Mouse (Mus musculus): Measurements from ENCODE around the gene Capn2.

The Capn2 gene

DNA sequence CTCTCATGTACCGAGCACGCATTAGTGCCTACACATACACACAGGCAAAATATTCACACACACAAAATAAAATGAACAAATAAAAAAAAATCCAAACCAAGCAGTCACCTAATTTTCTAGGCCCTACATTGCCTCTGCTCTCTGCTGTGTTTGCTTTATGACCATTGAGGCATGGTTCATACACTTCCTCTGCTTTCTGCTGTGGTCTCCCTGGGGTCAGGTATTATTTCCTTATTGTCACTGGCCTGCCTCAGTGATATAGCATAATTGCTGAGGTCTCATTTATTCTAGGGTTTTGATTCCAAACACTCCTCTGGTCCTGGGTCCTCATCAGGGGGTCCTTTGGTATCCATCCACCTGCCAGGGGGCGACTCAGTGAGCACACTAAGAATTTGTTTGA lies 8.2 kb upstream of the Capn2 start:
- DNase-seq (ENCODE audit: low spot score) = no peak

DNA sequence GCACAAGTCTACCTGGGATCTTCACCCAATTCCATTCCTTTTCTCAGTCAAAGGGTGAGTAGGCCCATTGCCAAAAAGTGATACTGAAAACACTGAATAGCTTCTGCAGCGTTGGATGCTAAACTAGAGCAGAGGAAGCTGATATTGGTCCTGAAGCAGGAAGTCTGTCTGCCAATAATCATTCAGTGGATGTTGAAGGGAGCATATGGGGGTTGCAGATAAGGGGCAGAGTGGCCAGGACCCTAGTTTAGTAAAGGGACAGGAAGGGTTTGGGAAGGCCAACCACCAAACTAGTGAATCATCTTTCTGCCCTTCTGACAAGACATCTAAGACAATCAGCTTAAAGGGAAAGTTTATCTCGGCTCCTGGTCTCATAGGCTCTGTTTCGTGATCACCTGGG lies 6.3 kb upstream of the Capn2 start:
- no peak for DNase-seq (ENCODE audit: low spot score)

- DNase-seq (ENCODE audit: low spot score) = no peak
These were observed 5.6 kb upstream of the Capn2 start for GRCm38 (mm10) chr1:182522961-182523360.

GRCm38 (mm10) chr1:182520938-182521500 lies 3.6 kb upstream of the Capn2 start:
- no peak for DNase-seq (ENCODE audit: low spot score)

- DNase-seq (ENCODE audit: low spot score) = no peak
These were observed 2.9 kb upstream of the Capn2 start for GRCm38 (mm10) chr1:182520091-182520937.

GRCm38 (mm10) chr1:182519341-182519740 lies 1.9 kb upstream of the Capn2 start:
- DNase-seq (ENCODE audit: low spot score) = no peak

DNA sequence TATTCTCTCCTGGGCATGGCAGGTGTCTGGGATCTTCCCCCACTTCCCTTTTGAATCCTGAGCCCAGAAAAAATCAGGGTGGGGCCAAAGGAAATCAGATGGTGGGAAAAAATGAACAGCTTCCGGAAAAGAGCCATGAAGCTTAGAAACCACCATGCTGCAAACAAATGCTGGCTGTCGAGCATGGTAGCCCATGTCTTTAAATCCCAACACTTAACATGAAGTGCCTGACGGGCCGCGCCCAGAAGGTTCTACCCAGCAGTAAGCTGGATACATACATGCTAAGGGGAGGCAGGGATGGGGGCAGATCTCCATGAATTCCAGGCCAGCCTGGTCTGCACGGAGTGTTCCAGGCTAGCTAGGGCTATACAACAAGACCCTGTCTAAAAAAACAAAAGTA lies 1.4 kb upstream of the Capn2 start:
- DNase-seq (ENCODE audit: low spot score) = no peak

- DNase-seq (ENCODE audit: low spot score) = no peak
These were observed 804 bp upstream of the Capn2 start for GRCm38 (mm10) chr1:182518143-182518680.

- DNase-seq (ENCODE audit: low spot score) = no peak
These were observed 236 bp upstream of the Capn2 start for GRCm38 (mm10) chr1:182517677-182518011.

DNA sequence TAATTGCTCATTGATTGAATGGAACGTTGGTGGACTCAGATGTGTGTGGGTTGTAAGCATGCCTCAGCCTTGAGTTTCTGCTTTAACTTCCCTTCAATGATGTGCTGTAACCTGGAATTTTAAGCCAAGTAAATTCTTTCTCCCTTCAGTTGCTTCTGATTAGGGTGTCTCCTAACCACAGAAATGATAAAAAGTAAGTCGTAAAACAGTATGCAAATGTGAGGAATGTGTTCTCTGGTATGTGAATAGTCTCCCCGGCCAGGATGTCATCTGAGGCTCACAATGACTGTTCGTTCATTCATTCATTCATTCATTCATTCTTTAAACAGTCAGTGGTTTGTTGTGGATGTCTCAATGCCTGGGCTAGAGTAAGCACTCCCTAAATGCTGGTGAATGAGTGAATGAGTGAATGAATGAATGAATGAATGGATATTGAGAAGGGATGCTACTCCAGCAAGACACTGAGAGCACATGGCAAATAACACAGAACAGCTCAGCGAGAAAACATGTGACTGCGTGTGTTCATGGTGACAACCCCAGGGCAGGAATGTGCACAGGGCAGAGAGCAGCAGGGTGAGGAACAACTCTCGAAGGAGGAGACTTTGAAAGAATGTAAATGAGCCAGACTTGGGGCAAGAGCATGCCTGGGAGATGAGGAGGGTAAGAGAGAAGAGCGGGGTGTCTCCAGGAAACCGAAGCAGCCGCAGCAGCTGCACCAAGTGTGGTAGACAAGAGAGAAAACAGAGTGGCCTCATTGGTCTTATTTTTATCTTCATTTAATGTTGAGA lies 2.4 kb downstream of the Capn2 start:
- no peak for DNase-seq (ENCODE audit: low spot score)

DNA sequence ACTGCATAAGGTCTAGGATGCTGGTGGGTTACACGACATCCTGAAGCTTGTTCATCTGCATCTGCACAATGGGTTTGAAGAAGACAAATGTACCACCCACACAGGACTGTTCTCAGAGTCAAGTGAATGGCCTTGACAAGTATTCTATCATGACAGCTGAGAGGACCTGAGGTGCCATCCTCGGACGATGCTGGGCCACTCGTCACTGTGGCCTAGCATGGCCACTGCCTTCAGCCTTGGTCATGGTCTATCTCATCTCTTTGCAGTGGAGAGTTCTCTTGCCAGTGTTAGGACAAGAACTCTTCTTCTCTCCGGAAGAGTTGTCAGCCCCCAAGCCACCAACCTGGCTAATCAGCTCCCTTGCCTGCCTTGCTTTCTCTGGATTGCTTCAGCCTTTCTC lies 3.7 kb downstream of the Capn2 start:
- DNase-seq (ENCODE audit: low spot score) = no peak

DNA sequence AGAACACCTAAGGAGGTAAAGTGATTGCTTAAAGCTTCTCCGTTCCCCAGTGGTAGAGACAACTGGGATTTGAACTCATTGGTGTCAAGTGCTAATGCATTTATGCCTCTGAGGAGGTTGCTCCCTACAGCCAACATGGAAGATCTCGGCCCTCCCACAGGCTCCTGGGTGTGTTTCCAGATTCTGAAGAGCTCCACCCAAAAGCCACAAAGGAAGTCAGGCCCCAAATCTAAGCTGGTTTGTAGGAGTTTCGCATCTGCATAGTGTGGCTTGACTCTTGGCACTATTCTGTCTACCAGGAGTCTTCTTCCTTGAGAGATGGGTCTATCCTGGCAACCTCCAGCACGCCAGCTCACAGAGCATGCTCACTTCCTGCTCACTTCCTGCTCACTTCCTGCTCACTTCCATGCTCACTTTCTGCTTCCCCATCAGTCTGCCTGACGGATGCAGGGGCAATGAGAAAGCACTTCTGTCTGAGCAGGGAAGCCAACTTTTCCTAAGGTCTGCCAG lies 4.5 kb downstream of the Capn2 start:
- DNase-seq (ENCODE audit: low spot score) = no peak

DNA sequence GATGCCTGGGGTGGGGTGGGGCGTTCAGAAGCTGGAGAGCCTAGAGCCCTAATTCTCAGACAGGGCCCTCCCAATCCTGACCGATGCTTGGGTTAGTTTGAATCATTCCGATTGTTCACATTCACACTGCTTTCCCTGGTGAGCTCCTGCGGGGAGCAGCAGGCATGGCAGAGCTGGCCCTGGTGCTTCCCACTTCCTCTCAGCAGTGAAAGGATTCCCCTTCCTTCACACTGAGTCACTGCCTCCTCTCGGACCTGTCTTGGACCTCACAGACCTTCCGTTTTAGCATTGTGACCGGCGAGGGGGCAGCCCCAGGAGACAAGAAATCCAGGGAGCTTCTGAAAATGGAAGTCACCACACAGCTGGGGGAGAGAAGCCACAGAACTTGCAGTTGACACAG lies 5.6 kb downstream of the Capn2 start:
- DNase-seq (ENCODE audit: low spot score) = no peak

GRCm38 (mm10) chr1:182511073-182511472 lies 6.3 kb downstream of the Capn2 start:
- DNase-seq (ENCODE audit: low spot score) = no peak

DNA sequence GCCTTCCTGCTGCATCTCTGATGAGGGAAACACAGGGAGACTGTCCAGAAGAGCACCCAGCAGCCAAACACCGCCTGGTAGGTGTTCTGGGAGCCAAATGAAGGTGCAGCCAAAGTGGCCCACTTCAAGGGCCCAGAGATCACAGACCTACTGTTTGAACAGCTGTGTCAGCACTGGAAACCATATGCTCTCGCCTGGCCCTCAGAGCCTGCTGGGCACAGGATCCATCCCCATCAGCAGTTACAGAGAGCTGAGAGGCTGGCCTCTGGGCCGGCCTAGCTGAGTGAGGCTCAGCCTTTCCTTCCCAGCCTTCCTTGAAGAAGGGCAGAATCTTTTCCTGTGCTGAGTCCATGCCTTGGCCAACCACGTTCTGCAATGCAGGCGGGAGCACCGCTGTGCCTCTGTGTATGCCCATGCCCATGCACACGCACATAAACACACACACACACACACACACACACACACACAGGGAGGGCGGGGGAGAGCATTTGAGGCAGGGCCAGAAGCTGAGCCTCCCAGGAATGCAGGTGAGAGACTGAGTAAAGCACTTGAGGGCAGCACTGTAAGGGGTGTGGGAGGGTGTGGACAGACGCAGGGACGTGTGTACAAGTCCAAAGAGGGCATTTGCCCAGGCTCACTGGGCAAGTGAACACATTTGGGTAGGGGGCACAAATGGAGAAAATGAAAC lies 8.2 kb downstream of the Capn2 start:
- DNase-seq (ENCODE audit: low spot score) = no peak

GRCm38 (mm10) chr1:182506229-182506986 lies 11.0 kb downstream of the Capn2 start:
- DNase-seq (ENCODE audit: low spot score) = peak; percentile 72

DNA sequence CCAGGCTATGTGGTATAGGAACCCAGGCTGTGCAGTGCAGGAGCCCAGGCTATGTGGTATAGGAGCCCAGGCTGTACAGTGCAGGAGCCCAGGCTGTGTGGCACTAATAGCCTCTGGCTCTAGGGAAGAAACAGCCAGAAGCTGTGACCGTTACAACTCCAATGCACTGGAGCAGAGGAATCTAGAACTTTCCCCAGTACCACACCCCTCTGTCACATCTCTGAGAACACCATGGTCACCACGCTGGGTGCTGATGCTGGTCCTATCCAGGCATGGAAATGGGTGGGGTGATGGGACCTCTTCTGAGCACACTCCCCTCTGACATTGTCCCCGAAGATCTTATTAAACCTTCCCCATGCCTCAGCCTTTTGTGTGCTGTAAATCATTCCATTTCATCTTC lies 12.1 kb downstream of the Capn2 start:
- DNase-seq (ENCODE audit: low spot score) = no peak

- DNase-seq (ENCODE audit: low spot score) = no peak
These were observed 13.2 kb downstream of the Capn2 start for GRCm38 (mm10) chr1:182504223-182504622.

GRCm38 (mm10) chr1:182503206-182503900 lies 14.1 kb downstream of the Capn2 start:
- no peak for DNase-seq (ENCODE audit: low spot score)

DNA sequence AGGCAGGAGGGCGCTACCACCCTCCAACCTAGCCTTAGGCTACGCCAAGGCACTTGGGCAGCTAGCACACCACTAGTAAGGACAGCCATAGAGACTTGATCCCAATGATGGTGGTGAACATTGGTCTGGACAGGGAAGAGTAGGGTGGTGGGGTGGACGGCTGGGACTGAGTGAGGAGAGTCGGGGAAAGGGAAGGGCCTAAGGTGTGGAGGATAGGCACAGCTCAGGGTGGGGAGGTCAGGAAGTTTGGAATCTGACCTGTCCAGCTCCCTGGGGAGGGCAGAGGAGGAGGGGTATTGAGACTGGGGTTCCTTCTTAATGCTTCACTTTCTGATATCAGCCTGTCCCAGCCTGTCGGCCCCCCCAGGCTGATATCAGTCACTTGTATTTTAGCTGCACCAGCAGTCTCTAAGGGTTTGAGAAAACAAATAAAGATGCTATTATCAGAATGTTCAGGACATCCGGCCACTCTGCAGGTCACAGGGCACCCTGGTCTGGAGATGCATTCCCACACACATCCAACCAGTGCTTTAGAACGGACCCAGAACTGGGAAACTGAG lies 14.8 kb downstream of the Capn2 start:
- DNase-seq (ENCODE audit: low spot score) = no peak

Measured in yolk sac, embryonic 10.5 days (tissue).